Mouse (Mus musculus) heart, adult 8-10 months (tissue): ENCODE data around the gene Sox30. TPM values are rescaled to one million over a fixed set of nuclear protein-coding genes. Genes with fewer than 3 reads are reported as not detected.
A peak's percentile ranks its signal among the peaks of the same experiment; 100 is the strongest.
"Not testable (repeated sequence)": the region's sequence is repeated elsewhere in the genome, so short reads cannot be mapped to it uniquely, and the experiment has no call there.

Source experiments
- DNase-seq: peaks from one replicate; pipeline ENCODE4 v3.0.0; 2022; ENCODE audit warnings: low spot score
- total RNA-seq, 4 experiments: library from RNA; stranded (reverse); gene quantifications; 2 replicates each; pipeline ENCODE4 v1.2.4; 2022

Gene Sox30
- total RNA-seq, 4 experiments from 2014 or later = 0.22 to 0.26 (median 0.25) TPM; not detected in 1

- no peak for DNase-seq
These were observed 40.1 kb downstream of the Sox30 start for GRCm38 (mm10) chr11:46020246-46020645.

GRCm38 (mm10) chr11:46021850-46022249, 41.7 kb downstream of the Sox30 start:
- DNase-seq = no peak

- no peak for DNase-seq
These were observed 42.9 kb downstream of the Sox30 start for GRCm38 (mm10) chr11:46022983-46023382.

- DNase-seq = peak; percentile 28
These were observed 45.9 kb downstream of the Sox30 start for GRCm38 (mm10) chr11:46025962-46026392.

GRCm38 (mm10) chr11:46027952-46028814, 48.1 kb downstream of the Sox30 start:
- DNase-seq = no peak

- no peak for DNase-seq
These were observed 49.4 kb downstream of the Sox30 start for GRCm38 (mm10) chr11:46029485-46029884.

GRCm38 (mm10) chr11:46030026-46030425, 49.9 kb downstream of the Sox30 start:
- DNase-seq = no peak

- DNase-seq = no peak
These were observed 51.4 kb downstream of the Sox30 start for GRCm38 (mm10) chr11:46031470-46031869.

GRCm38 (mm10) chr11:46032956-46033355, 52.8 kb downstream of the Sox30 start:
- no peak for DNase-seq

GRCm38 (mm10) chr11:46036374-46036773, 56.3 kb downstream of the Sox30 start:
- no peak for DNase-seq

- no peak for DNase-seq
These were observed 58.8 kb downstream of the Sox30 start for GRCm38 (mm10) chr11:46038901-46039300.

- no peak for DNase-seq
These were observed 59.2 kb downstream of the Sox30 start for GRCm38 (mm10) chr11:46039335-46039734.

GRCm38 (mm10) chr11:46040841-46041556, 60.9 kb downstream of the Sox30 start:
- DNase-seq = no peak

GRCm38 (mm10) chr11:46041607-46042267, 61.6 kb downstream of the Sox30 start:
- DNase-seq = no peak

GRCm38 (mm10) chr11:46044781-46045180, 64.7 kb downstream of the Sox30 start:
- no peak for DNase-seq

- DNase-seq = no peak
These were observed 67.2 kb downstream of the Sox30 start for GRCm38 (mm10) chr11:46047264-46047663.

- DNase-seq = not testable (repeated sequence)
These were observed 72.1 kb downstream of the Sox30 start, which contains the start of gene Gm12166 for GRCm38 (mm10) chr11:46052105-46052659. TSS of gene Gm12166 (minus strand) at chr11:46052321.

- not testable (repeated sequence) for DNase-seq
These were observed 73.3 kb downstream of the Sox30 start for GRCm38 (mm10) chr11:46053457-46053856.

- DNase-seq = no peak
These were observed 74.2 kb downstream of the Sox30 start for GRCm38 (mm10) chr11:46054311-46054710.

- no peak for DNase-seq
These were observed 75.1 kb downstream of the Sox30 start for GRCm38 (mm10) chr11:46054911-46055895.
